Mouse (Mus musculus): ENCODE data around the gene Gng5. TPM values are rescaled to one million over a fixed set of nuclear protein-coding genes. Genes with fewer than 3 reads are reported as not detected.

Gng5 gene
- 951 and 1,101 TPM in 2 replicates for polyA plus RNA-seq (2015; fragmentation: Nextera tagmentation; extraction: Ambion mirVana)

GRCm38 (mm10) chr3:146499431-146500002, at the start of gene Gng5, which contains the start of gene Spata1:
Gene Gng5, plus strand, starts transcription at chr3:146499807.
Gene Spata1, minus strand, starts transcription at chr3:146499753.
- peak within 1 kb of the TSS; percentile 84 for H3K9ac ChIP-seq
- peak within 1 kb of the TSS; percentile 74 for H3K4me2 ChIP-seq
- no peaks in the 10 kb centered on the region for H3K9me3 ChIP-seq (replicated peaks)
- WGBS: under 1% methylated on average over 54 of the region's 88 CpGs
- H3K4me1 ChIP-seq: peaks cover 27% of the 10 kb centered on the region
- peaks cover 16% of the 10 kb centered on the region for H3K36me3 ChIP-seq
- peak; percentile 96 for ATAC-seq (replicated peaks; ENCODE audit: low FRiP score)
- peak within 1 kb of the TSS; percentile 96 for H3K27ac ChIP-seq
- peak within 1 kb of the TSS; percentile 88 for H3K4me3 ChIP-seq (replicated peaks)
- no peaks in the 10 kb centered on the region for H3K27me3 ChIP-seq

GRCm38 (mm10) chr3:146450371-146450841, 49.2 kb upstream of the Gng5 start:
- WGBS: under 1% methylated on average over 29 of the region's 29 CpGs
- Histone ChIP-seq H3K4me3 (replicated peaks) (peak overlapping the region; percentile 59), H3K9me3 (replicated peaks) (no peaks in the 10 kb centered on the region), H3K4me2 (peak overlapping the region; percentile 65), H3K4me1 (peaks cover 16% of the 10 kb centered on the region), H3K27ac (peak overlapping the region; percentile 88), H3K27me3 (no peaks in the 10 kb centered on the region), H3K9ac (peak overlapping the region; percentile 66), H3K36me3 (peaks cover 3% of the 10 kb centered on the region)
- peak; percentile 99 for ATAC-seq (replicated peaks; ENCODE audit: low FRiP score)

GRCm38 (mm10) chr3:146451375-146451774, 48.2 kb upstream of the Gng5 start:
- no peak overlapping the region for H3K27ac ChIP-seq
- H3K27me3 ChIP-seq: no peaks in the 10 kb centered on the region
- WGBS: 90% methylated on average over 5 of the region's 5 CpGs
- no peak overlapping the region for H3K9ac ChIP-seq
- H3K36me3 ChIP-seq: peaks cover 9% of the 10 kb centered on the region
- peaks cover 16% of the 10 kb centered on the region for H3K4me1 ChIP-seq
- peak overlapping the region; percentile 65; the same call in 1 of the 2 replicates for H3K4me2 ChIP-seq
- no peak overlapping the region for H3K4me3 ChIP-seq (replicated peaks)
- no peak for ATAC-seq (replicated peaks; ENCODE audit: low FRiP score)
- H3K9me3 ChIP-seq (replicated peaks): no peaks in the 10 kb centered on the region

DNA sequence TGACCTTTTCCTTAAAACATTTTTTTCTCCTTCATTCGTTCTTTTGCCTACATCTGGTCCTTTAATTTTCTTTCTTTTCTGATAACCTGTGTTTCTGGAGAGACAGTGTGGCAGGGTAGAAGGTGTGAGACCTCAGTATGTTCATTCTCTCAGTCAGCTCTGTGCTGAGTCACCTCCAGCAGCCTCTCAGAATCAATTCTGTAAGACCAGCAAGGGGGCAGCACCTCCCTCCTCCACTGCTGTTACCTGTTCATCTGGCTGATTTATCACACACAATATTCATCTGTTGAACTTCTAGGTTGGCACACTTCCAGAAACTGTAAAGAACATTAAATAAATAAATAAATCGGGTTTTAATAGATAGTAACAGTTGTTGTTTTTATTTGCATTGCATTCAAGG, 36.7 kb upstream of the Gng5 start:
- no peak overlapping the region for H3K27ac ChIP-seq
- peaks cover 10% of the 10 kb centered on the region; the same call in 1 of the 2 replicates for H3K36me3 ChIP-seq
- H3K4me1 ChIP-seq: no peaks in the 10 kb centered on the region
- H3K9ac ChIP-seq: no peak overlapping the region
- H3K4me3 ChIP-seq (replicated peaks): no peak overlapping the region
- no peaks in the 10 kb centered on the region for H3K27me3 ChIP-seq
- no peaks in the 10 kb centered on the region for H3K9me3 ChIP-seq (replicated peaks)
- ATAC-seq (replicated peaks; ENCODE audit: low FRiP score): no peak
- H3K4me2 ChIP-seq: no peak overlapping the region
- WGBS: 64% methylated on average over 2 of the region's 2 CpGs

DNA sequence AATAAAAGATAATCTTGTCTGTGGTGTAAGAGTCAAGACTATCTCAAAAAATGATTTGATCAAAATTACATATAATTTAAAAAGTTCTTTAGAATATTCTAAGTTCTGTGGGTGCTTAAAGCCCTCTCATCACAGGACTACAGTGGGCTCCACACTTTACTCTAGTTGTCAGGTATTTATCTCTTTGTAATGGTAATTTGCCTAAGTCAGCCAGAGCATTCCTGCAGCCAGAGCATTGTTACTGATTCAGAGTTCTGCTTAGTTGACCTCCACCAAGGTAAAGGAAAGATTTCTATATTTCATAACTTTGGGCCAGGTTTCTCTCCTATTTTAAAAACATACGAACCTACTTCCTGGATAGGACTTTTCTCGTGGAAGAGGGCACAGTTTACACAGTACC, 30.4 kb upstream of the Gng5 start:
- no peak overlapping the region for H3K27ac ChIP-seq
- no peak overlapping the region for H3K4me3 ChIP-seq (replicated peaks)
- no peaks in the 10 kb centered on the region for H3K4me1 ChIP-seq
- no peak for ATAC-seq (replicated peaks; ENCODE audit: low FRiP score)
- H3K9me3 ChIP-seq (replicated peaks): no peaks in the 10 kb centered on the region
- H3K4me2 ChIP-seq: no peak overlapping the region
- H3K9ac ChIP-seq: no peak overlapping the region
- H3K27me3 ChIP-seq: no peaks in the 10 kb centered on the region
- no peaks in the 10 kb centered on the region for H3K36me3 ChIP-seq
- WGBS: 82% methylated on average over 2 of the region's 2 CpGs

DNA sequence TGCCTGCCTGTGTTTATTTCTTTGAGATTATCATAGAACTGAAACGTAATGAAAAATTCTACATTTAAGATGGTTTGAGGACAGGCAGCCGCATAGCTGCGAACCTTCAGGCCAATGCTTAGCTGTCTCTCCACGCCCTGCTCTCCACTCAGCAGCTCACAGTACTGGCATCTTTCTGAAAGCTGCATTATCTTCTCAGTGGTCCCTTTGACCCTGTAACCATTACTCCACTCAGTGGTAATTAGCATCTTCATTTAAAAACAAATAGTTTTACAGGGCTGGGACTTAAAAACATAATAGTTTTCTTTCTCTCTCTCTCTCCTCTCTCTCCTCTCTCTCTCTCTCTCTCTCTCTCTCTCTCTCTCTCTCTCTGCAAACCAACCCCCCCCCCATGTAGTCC, 26.9 kb upstream of the Gng5 start:
- Histone ChIP-seq H3K4me1 (no peaks in the 10 kb centered on the region), H3K4me3 (replicated peaks) (no peak overlapping the region), H3K9ac (no peak overlapping the region), H3K4me2 (no peak overlapping the region), H3K27ac (no peak overlapping the region), H3K9me3 (replicated peaks) (no peaks in the 10 kb centered on the region), H3K36me3 (no peaks in the 10 kb centered on the region), H3K27me3 (no peaks in the 10 kb centered on the region)
- 69% methylated on average over 4 of the region's 4 CpGs for WGBS
- ATAC-seq (replicated peaks; ENCODE audit: low FRiP score): no peak

GRCm38 (mm10) chr3:146473741-146474140, 25.9 kb upstream of the Gng5 start:
- Histone ChIP-seq H3K9ac (no peak overlapping the region), H3K4me2 (no peak overlapping the region), H3K4me3 (replicated peaks) (no peak overlapping the region), H3K27ac (no peak overlapping the region), H3K9me3 (replicated peaks) (no peaks in the 10 kb centered on the region), H3K4me1 (no peaks in the 10 kb centered on the region), H3K36me3 (no peaks in the 10 kb centered on the region), H3K27me3 (no peaks in the 10 kb centered on the region)
- ATAC-seq (replicated peaks; ENCODE audit: low FRiP score): no peak

- WGBS: 83% methylated on average over 3 of the region's 3 CpGs
- no peak for ATAC-seq (replicated peaks; ENCODE audit: low FRiP score)
- no peak overlapping the region for H3K4me2 ChIP-seq
- no peak overlapping the region for H3K27ac ChIP-seq
- H3K9me3 ChIP-seq (replicated peaks): no peaks in the 10 kb centered on the region
- H3K4me1 ChIP-seq: no peaks in the 10 kb centered on the region
- H3K9ac ChIP-seq: no peak overlapping the region
- no peaks in the 10 kb centered on the region for H3K36me3 ChIP-seq
- no peak overlapping the region for H3K4me3 ChIP-seq (replicated peaks)
- no peaks in the 10 kb centered on the region for H3K27me3 ChIP-seq
Observed at GRCm38 (mm10) chr3:146474428-146474827, 25.2 kb upstream of the Gng5 start.

DNA sequence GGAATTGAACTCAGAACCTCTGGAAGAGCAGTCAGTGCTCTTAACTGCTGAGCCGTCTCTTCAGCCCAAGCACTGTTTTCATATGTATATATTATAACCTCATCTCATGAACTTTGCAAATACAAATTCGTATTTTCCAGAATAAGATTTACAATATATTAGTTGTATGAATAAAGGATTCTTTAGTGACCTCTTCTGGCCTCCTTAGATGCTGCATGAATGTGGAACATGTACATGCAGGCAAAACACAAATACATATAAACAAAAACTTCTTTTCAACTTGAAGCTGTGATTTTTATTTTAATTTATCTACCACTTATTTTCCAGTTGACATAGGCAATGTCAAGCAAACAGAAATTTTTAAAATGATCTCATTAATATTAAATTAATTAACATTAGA, 17.6 kb upstream of the Gng5 start:
- Histone ChIP-seq H3K4me3 (replicated peaks) (no peak overlapping the region), H3K4me1 (no peaks in the 10 kb centered on the region), H3K27me3 (no peaks in the 10 kb centered on the region), H3K9me3 (replicated peaks) (no peaks in the 10 kb centered on the region), H3K27ac (no peak overlapping the region), H3K36me3 (no peaks in the 10 kb centered on the region), H3K9ac (no peak overlapping the region), H3K4me2 (no peak overlapping the region)
- no peak for ATAC-seq (replicated peaks; ENCODE audit: low FRiP score)
- WGBS: 72% methylated on average over 2 of the region's 2 CpGs

DNA sequence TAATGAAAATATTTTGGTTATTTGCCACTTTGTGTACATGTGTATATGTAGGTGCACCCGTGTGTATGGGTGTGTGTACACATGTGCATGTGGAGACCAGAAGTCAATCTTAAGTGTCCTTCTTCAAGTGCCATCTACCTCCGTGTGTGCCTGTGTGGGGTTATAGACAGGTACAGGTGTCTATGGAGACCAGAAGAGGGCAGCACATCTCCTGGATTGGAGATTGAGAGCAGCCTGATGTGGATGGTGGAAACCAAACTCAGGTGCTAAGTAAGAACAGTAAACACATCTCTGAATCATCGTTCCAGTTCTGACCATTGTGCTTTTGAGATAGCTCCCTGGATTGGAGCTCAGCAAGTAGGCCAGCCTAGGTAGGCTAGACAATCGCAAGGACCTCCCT, 13.1 kb upstream of the Gng5 start:
- Histone ChIP-seq H3K4me2 (no peak overlapping the region), H3K36me3 (no peaks in the 10 kb centered on the region), H3K27me3 (no peaks in the 10 kb centered on the region), H3K9me3 (replicated peaks) (no peaks in the 10 kb centered on the region), H3K27ac (no peak overlapping the region), H3K4me3 (replicated peaks) (no peak overlapping the region), H3K9ac (no peak overlapping the region), H3K4me1 (no peaks in the 10 kb centered on the region)
- WGBS: 81% methylated on average over 4 of the region's 4 CpGs
- ATAC-seq (replicated peaks; ENCODE audit: low FRiP score): no peak

DNA sequence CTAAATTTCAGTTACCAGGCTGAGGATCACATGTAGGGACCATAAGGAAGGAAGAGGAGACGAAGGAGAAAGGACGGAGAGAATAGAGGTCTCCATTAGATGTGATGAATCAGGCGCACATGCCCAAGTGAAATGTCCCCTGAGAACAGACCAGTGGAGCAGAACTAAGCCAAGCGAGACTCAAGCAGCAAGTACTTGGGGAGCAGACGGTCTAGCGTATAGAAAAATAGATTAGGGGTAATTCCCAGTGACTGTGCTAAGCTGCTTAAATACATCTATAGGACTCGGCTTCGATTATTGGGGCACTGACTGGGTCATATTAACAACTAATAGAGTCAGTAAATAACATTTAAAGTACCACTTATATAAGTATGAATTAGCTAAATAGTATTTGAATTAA, 4.7 kb upstream of the Gng5 start:
- 72% methylated on average over 8 of the region's 8 CpGs for WGBS
- Histone ChIP-seq H3K4me2 (no peak overlapping the region), H3K27me3 (no peaks in the 10 kb centered on the region), H3K9ac (no peak overlapping the region), H3K27ac (no peak overlapping the region), H3K36me3 (no peaks in the 10 kb centered on the region), H3K4me3 (replicated peaks) (no peak overlapping the region), H3K9me3 (replicated peaks) (no peaks in the 10 kb centered on the region), H3K4me1 (peaks cover 5% of the 10 kb centered on the region)
- no peak for ATAC-seq (replicated peaks; ENCODE audit: low FRiP score)

GRCm38 (mm10) chr3:146498989-146499388, 618 bp upstream of the Gng5 start:
- ATAC-seq (replicated peaks; ENCODE audit: low FRiP score): no peak
- Histone ChIP-seq H3K4me1 (peaks cover 27% of the 10 kb centered on the region), H3K27me3 (no peaks in the 10 kb centered on the region), H3K4me3 (replicated peaks) (peak overlapping the region; percentile 88), H3K9ac (peak overlapping the region; percentile 84), H3K9me3 (replicated peaks) (no peaks in the 10 kb centered on the region), H3K27ac (peak overlapping the region; percentile 96), H3K36me3 (peaks cover 13% of the 10 kb centered on the region), H3K4me2 (peak overlapping the region; percentile 74)
- WGBS: 3% methylated on average over 13 of the region's 13 CpGs
